Mouse (Mus musculus) CH12.LX (cell line): Measurements from ENCODE around the gene Gtf2b. TPM values are rescaled to one million over a fixed set of nuclear protein-coding genes. Genes with fewer than 3 reads are reported as not detected.
A peak's percentile ranks its signal among the peaks of the same experiment; 100 is the strongest.

Source experiments
- DNase-seq: peaks from one replicate; pipeline ENCODE4 v3.0.0-alpha.2; 2013; ENCODE audit errors: extremely low read depth
- H3K27ac ChIP-seq: 2 replicates; pipeline ENCODE4 v1.5.1; 2012; ENCODE audit warnings: low read depth, mild to moderate bottlenecking, control low read depth, moderate library complexity; ENCODE audit not compliant: insufficient read depth
- H3K27me3 ChIP-seq: replicated peaks from 2 replicates; pipeline ENCODE3; 2012; ENCODE audit warnings: inconsistent platforms
- H3K36me3 ChIP-seq, 2 experiments: replicated peaks in 1 of 2; 2 replicates each; pipeline versions ENCODE3 to v1.6.1; 2012; ENCODE audit warnings: inconsistent platforms in 1 of 2, low read length in 1 of 2, mild to moderate bottlenecking in 1 of 2, mixed read lengths in 1 of 2, moderate library complexity in 1 of 2; ENCODE audit not compliant: control insufficient read depth in 1 of 2, insufficient read depth in 1 of 2
- H3K4me1 ChIP-seq, 2 experiments: 2 replicates each; pipeline ENCODE4 v1.6.1; 2012; ENCODE audit warnings: inconsistent platforms in 1 of 2, moderate library complexity in 1 of 2; ENCODE audit not compliant: insufficient read depth in 2 of 2, control insufficient read depth in 1 of 2
- H3K4me2 ChIP-seq: 2 replicates; pipeline ENCODE4 v1.6.1; 2012; ENCODE audit warnings: low read depth, mild to moderate bottlenecking, control low read depth; ENCODE audit not compliant: poor library complexity, insufficient read depth, severe bottlenecking
- H3K4me3 ChIP-seq, 3 experiments: fragments of 150-350 bp in 1 of 3; sonication (generic) in 1 of 3; replicated peaks in 1 of 3; 2 replicates each; pipeline versions ENCODE3 to v1.5.1; 2011 to 2012; ENCODE audit warnings: low read depth in 2 of 3, low read length in 2 of 3, mild to moderate bottlenecking in 2 of 3, moderate library complexity in 2 of 3, control low read depth in 1 of 3, improper control_type of control experiment in 1 of 3, inconsistent platforms in 1 of 3, mixed read lengths in 1 of 3; ENCODE audit not compliant: poor library complexity in 1 of 3
- H3K79me2 ChIP-seq: replicated peaks from 2 replicates; pipeline ENCODE4 v1.6.1; 2012; ENCODE audit warnings: mild to moderate bottlenecking, moderate library complexity; ENCODE audit not compliant: control insufficient read depth, poor library complexity, insufficient read depth, severe bottlenecking; ENCODE audit errors: extremely low read depth
- H3K9ac ChIP-seq: 2 replicates; pipeline ENCODE4 v1.6.1; 2012; ENCODE audit warnings: low read depth, mild to moderate bottlenecking, control low read depth, moderate library complexity; ENCODE audit not compliant: insufficient read depth
- H3K9me3 ChIP-seq: replicated peaks from 2 replicates; pipeline ENCODE3; 2012; ENCODE audit warnings: low read length, inconsistent platforms, mixed read lengths
- BHLHE40 ChIP-seq: IDR thresholded peaks from 2 replicates; pipeline ENCODE4 v1.6.1; 2011; ENCODE audit warnings: mild to moderate bottlenecking, low read depth, low read length, improper control_type of control experiment
- CHD1 ChIP-seq: IDR thresholded peaks from 2 replicates; pipeline ENCODE4 v1.6.1; 2012; ENCODE audit warnings: low read depth, low read length, improper control_type of control experiment, inconsistent platforms
- EP300 ChIP-seq: IDR thresholded peaks from 2 replicates; pipeline ENCODE4 v1.6.1; 2011; ENCODE audit warnings: low read length, improper control_type of control experiment
- GABPA ChIP-seq: IDR thresholded peaks from 2 replicates; pipeline ENCODE4 v1.6.1; 2012; ENCODE audit warnings: low read depth, low read length, improper control_type of control experiment, inconsistent platforms; ENCODE audit not compliant: insufficient replicate concordance
- HCFC1 ChIP-seq: IDR thresholded peaks from 2 replicates; pipeline ENCODE4 v1.6.1; 2012; ENCODE audit warnings: low read depth, mild to moderate bottlenecking, inconsistent platforms, low read length, improper control_type of control experiment
- JUN ChIP-seq: IDR thresholded peaks from 2 replicates; pipeline ENCODE4 v1.6.1; 2011; ENCODE audit warnings: low read depth, mild to moderate bottlenecking, low read length, improper control_type of control experiment, moderate library complexity; ENCODE audit not compliant: insufficient read depth
- KAT2A ChIP-seq: IDR thresholded peaks from 2 replicates; pipeline ENCODE4 v1.6.1; 2012; ENCODE audit warnings: low read length, improper control_type of control experiment, inconsistent platforms; ENCODE audit not compliant: insufficient replicate concordance
- MAFK ChIP-seq: IDR thresholded peaks from 2 replicates; pipeline ENCODE4 v1.6.1; 2011; ENCODE audit warnings: low read length, improper control_type of control experiment; ENCODE audit not compliant: insufficient replicate concordance
- MAX ChIP-seq: IDR thresholded peaks from 2 replicates; pipeline ENCODE4 v1.6.1; 2011; ENCODE audit warnings: low read length, improper control_type of control experiment
- MAZ ChIP-seq: IDR thresholded peaks from 2 replicates; pipeline ENCODE4 v1.6.1; 2012; ENCODE audit warnings: low read depth, mild to moderate bottlenecking, inconsistent platforms, low read length, improper control_type of control experiment, moderate library complexity
- MXI1 ChIP-seq: IDR thresholded peaks from 2 replicates; pipeline ENCODE4 v1.6.1; 2011; ENCODE audit warnings: mild to moderate bottlenecking, low read depth, low read length, improper control_type of control experiment
- NRF1 ChIP-seq: IDR thresholded peaks from 2 replicates; pipeline ENCODE4 v1.6.1; 2014; ENCODE audit warnings: low read depth, mild to moderate bottlenecking, inconsistent platforms, low read length, improper control_type of control experiment, moderate library complexity
- POLR2A ChIP-seq: IDR thresholded peaks from 2 replicates; pipeline ENCODE4 v1.6.1; 2011; ENCODE audit warnings: low read depth, mild to moderate bottlenecking, improper control_type of control experiment, low read length
- RAD21 ChIP-seq: IDR thresholded peaks from 2 replicates; pipeline ENCODE4 v1.6.1; 2011; ENCODE audit warnings: low read depth, mild to moderate bottlenecking, low read length, improper control_type of control experiment, moderate library complexity
- RCOR1 ChIP-seq: conservative IDR thresholded peaks from 2 replicates; pipeline ENCODE4 v1.6.1; 2012; ENCODE audit warnings: low read depth, mild to moderate bottlenecking, inconsistent platforms, low read length, improper control_type of control experiment
- USF1 ChIP-seq: IDR thresholded peaks from 2 replicates; pipeline ENCODE4 v1.6.1; 2014; ENCODE audit warnings: low read depth, mild to moderate bottlenecking, inconsistent platforms, low read length, improper control_type of control experiment
- USF2 ChIP-seq: conservative IDR thresholded peaks from 2 replicates; pipeline ENCODE4 v1.6.1; 2011; ENCODE audit warnings: low read depth, low read length, improper control_type of control experiment
- ZC3H11A ChIP-seq: IDR thresholded peaks from 2 replicates; pipeline ENCODE4 v1.6.1; 2012; ENCODE audit warnings: low read depth, mild to moderate bottlenecking, inconsistent platforms, low read length, improper control_type of control experiment
- ZNF384 ChIP-seq: IDR thresholded peaks from 2 replicates; pipeline ENCODE4 v1.6.1; 2012; ENCODE audit warnings: low read depth, low read length, improper control_type of control experiment, inconsistent platforms
- dilution Hi-C: fragments of 300-500 bp; cut with MboI; formaldehyde crosslinking; loops from 2 replicates; pipeline ENCODE4 v1.14.3; 2020; ENCODE audit warnings: low sequenced_read_pairs; ENCODE audit not compliant: extremely low pct_unique_long_range_greater_than_20kb, extremely low pct_ligation_motif_present
- in situ Hi-C: fragments of 300-500 bp; cut with MboI; formaldehyde crosslinking; loops from 3 replicates; pipeline ENCODE4 v1.14.3; 2019; ENCODE audit warnings: low sequenced_read_pairs, low pct_ligation_motif_present, low pct_unique_long_range_greater_than_20kb, mixed read lengths
- polyA plus RNA-seq: library from polyadenylated mRNA; unstranded; fragments of >175 nt; gene quantifications from 2 replicates; pipeline ENCODE4 v1.2.1, GENCODE M21; 2012; ENCODE audit warnings: low read depth; ENCODE audit not compliant: insufficient read length
- total RNA-seq, 2 experiments: library from RNA; depleted of rRNA; stranded (reverse); fragments of 300-350 nt in 1 of 2; fragments of >200 nt in 1 of 2; gene quantifications; 2 replicates each; pipeline ENCODE4 v1.2.3; 2012 to 2014

The Gtf2b gene
- total and polyA plus RNA-seq, 3 experiments, result 120 to 297 (median 138) TPM

- H3K36me3 ChIP-seq, result peaks cover under 1 to 24% of the 10 kb centered on the region in 2 experiments
- no peaks in the 10 kb centered on the region for H3K27me3 ChIP-seq
- no peak overlapping the region for H3K27ac ChIP-seq
- in situ Hi-C loops (no loop called here), dilution Hi-C loops (no loop called here)
- H3K4me3 ChIP-seq, result peak overlapping the region; percentile 70 to 99 (median 77)
- peaks cover 51% of the 10 kb centered on the region for H3K79me2 ChIP-seq
- TF ChIP-seq ZNF384, result peak; percentile 68
- TF ChIP-seq HCFC1, result no peak
- TF ChIP-seq MAZ, result 0 out of 2 replicates have a peak, but pooled peaks have one; percentile 21
- peak; percentile 40 for TF ChIP-seq CHD1
- peak overlapping the region; percentile 84 for H3K9ac ChIP-seq
- DNase-seq, result peak; percentile 30
- no peaks in the 10 kb centered on the region for H3K9me3 ChIP-seq
- H3K4me1 ChIP-seq, result peaks cover 11 to 51% of the 10 kb centered on the region in 2 experiments
- H3K4me2 ChIP-seq, result peak overlapping the region; percentile 97
Observed at GRCm38 (mm10) chr3:142765778-142766165, 927 bp downstream of the Gtf2b start.

GRCm38 (mm10) chr3:142768498-142768897, 3.7 kb downstream of the Gtf2b start:
- dilution Hi-C loops (no loop called here), in situ Hi-C loops (no loop called here)
- Histone ChIP-seq H3K9ac (no peak overlapping the region), H3K4me2 (no peak overlapping the region), H3K4me3 (no peak overlapping the region), H3K27me3 (no peaks in the 10 kb centered on the region), H3K9me3 (no peaks in the 10 kb centered on the region), H3K4me1 (peaks cover 14 to 65% of the 10 kb centered on the region in 2 experiments), H3K36me3 (peaks cover 18 to 49% of the 10 kb centered on the region in 2 experiments), H3K27ac (no peak overlapping the region), H3K79me2 (peaks cover 62% of the 10 kb centered on the region)
- no peak for TF ChIP-seq USF1
- TF ChIP-seq RAD21, result no peak
- TF ChIP-seq ZC3H11A, result no peak
- no peak for TF ChIP-seq KAT2A
- no peak for TF ChIP-seq MAX
- no peak for TF ChIP-seq JUN
- no peak for TF ChIP-seq EP300
- no peak for TF ChIP-seq MAFK
- no peak for TF ChIP-seq BHLHE40
- TF ChIP-seq CHD1, result no peak
- TF ChIP-seq GABPA, result no peak
- TF ChIP-seq RCOR1, result no peak
- no peak for TF ChIP-seq NRF1
- TF ChIP-seq POLR2A, result no peak
- TF ChIP-seq USF2, result no peak
- TF ChIP-seq MXI1, result no peak
- TF ChIP-seq HCFC1, result no peak
- no peak for DNase-seq
